Mouse (Mus musculus) adrenal gland, postnatal 10 days (tissue): Measurements from ENCODE around the gene Cd24a. TPM values are rescaled to one million over a fixed set of nuclear protein-coding genes. Genes with fewer than 3 reads are reported as not detected.

Source experiments
- DNase-seq: peaks from one replicate; pipeline ENCODE4 v3.0.0; 2021; ENCODE audit warnings: mixed read lengths
- total RNA-seq, 2 experiments: library from RNA; stranded (reverse); gene quantifications; 2 replicates each; pipeline ENCODE4 v1.2.3; 2021

Gene Cd24a
- total RNA-seq, 2 experiments from 2014 or later, result 59.7 to 91.7 TPM

DNA sequence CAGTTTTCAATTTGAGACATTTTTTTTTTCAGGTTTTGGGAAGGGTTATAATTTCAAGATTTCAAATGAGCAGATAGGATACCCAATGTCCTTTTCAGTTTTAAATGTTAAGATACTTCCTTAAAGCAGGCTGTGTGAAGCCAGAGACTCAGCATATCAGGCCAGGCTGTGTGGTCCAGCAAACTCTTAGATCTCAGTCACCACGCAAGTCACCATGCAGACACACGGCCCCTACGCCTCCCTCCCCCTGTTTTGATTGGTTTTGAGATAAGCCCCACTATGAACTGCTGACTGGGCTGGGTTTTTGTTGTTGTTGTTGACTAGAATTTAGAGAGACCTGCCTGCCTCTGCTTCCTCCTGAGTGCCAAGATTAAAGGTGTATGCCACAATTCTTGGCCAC, 3.2 kb downstream of the Cd24a start:
- DNase-seq, result no peak

DNA sequence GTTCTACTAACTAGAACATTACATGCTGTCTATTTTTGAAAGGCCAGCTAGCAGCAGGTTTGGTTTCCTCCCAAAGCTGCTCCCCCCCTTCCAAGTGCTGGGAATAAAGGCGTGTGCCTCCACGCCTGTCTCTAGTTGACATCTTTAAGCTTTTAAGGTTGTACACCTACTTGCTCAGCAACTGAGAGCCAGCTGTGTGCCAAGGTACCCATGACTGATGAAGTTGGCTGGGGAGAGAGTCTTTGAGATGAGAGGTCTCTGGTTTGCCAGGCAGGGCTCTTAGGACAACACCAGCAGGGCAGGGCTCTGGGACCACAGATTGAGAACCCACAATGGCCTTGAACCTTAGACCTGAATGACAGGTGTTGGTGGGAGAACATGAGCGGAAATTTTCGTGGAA, 6.5 kb downstream of the Cd24a start:
- no peak for DNase-seq

DNA sequence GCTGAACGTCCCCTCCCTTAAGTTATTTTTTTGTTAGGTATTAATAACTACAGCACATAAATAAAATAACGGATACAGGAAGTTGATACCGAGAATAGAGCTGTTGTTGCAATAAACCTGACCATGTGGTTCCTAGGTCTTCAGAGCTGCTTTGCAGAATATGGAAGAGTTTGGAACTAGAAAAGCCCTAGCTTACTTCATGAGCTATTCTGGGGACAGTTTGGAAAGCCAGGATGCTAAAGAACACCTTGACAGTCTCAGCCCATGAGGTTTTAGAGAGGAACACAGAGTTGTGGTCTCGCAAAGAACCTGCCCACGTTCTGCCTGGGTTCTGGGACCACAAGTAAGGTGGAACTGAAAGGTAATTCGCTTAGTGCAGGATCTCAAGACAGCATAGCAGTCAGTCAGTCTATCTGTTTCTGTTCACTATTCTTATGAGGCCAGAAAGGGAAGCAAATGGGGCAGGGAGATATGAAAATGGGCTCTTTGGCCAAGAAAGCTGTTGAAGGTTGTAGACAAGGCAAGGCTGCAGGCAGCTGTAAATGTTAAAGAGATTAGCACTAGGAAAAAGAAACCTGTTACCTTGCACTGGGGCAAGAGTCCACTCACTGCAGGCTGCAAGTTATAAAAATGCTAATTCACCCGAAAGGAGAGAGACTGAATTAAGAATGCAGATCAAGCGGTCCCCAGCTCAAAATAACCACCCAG, 10.5 kb downstream of the Cd24a start:
- no peak for DNase-seq

DNA sequence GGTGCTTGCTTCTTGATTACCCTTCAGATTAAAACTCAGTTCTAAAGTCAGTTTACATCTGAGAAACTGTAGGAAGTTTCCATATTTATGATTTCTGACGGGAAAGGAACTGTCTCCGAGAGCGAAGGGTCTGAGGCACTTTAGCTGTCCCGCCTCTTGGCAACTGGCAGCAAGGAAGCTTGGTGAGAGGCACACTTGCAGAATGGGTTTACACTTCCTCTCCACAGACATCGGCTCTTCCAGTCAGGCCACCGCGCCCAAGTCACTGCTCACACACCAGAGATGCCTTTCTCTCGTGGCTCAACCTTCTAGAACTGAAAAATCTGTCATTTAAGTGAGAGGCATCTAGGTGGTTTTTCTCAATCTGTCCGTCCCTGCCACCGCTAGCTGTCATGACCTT, 13.4 kb downstream of the Cd24a start:
- no peak for DNase-seq

DNA sequence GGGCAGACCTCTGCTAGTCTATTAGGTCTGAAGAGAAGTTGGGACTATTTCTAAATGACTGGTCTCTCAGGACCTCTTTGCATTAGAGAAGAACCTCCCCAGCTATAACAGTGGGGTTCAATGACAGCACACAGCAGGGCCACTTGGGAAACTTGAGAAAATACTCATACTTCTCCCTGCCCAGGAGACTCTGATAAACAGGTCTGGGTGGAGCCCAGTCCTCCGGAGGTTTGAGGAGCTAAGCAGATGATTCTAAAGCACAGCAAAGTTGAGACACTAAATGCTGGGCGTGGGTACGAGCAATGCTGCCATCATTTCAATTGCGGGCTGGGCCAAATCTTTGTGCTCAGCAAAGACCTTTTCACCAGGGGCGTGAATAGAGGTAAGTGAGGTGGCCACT, 15.1 kb downstream of the Cd24a start:
- no peak for DNase-seq

DNA sequence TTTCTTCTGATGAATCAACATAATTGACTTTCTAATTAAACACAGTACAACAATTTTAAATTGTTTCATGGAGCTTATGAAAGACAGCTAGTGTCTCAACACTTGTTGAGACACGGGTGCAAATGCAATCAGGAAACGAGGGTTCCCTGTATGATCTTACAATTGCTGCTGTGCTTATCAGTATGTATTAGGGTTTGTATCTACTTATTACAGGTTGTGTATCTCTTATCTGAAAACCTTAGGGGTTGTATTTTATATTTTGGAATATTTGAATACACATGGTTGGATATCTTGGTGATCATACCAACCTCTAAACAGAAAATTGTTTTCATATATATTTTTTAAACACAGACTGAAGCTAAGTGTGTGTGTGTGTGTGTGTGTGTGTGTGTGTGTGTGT, 16.1 kb downstream of the Cd24a start:
- DNase-seq, result no peak

DNA sequence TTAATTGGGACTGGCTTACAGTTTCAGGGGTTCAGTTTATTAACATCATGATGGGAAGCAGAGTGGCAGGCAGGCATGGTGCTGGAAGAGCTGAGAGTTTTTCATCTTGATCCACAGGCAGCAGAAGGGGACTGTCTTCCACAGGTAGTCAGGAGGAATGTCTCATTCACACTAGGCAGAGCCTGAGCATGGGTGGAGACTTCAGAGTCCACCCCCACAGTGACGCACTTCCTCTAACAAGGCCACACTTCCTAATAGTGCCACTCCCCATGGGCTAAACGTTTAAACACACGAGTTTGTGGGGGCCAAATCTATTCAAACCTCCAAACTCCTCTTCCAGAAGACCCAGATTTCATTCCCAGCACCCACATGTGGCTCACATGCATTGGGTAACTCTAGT, 16.8 kb downstream of the Cd24a start:
- no peak for DNase-seq

DNA sequence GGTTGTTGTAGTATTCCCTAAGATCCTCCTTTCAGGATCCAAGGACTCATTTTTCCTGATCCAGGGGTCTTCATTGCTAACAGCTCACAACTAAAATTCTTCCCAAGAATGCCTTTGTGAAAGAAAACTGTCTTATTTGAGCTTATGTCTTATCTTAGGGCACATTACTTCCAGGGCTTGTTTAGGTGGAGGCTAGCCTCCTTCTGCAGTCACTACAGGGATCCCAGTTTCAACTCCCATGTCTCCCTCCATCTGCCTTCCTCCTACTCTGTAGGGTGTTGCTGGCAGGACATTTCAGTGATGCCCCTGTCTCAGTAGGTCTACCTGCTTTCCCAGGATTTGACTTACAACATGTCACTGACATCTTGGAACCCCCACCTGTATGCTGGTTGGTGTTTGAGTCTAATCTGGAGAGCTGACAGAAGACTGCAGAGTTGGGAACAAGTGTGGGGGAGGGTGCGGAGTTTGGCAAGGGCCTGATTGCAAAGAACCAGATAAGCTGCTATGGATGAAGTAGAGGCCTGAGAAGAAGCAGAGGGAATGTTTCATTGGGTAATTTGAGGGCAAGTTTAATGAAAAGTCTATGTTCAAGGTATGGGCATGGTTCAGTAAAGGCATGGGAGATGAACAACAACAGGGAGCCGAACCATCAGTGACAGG, 20.1 kb downstream of the Cd24a start:
- no peak for DNase-seq

DNA sequence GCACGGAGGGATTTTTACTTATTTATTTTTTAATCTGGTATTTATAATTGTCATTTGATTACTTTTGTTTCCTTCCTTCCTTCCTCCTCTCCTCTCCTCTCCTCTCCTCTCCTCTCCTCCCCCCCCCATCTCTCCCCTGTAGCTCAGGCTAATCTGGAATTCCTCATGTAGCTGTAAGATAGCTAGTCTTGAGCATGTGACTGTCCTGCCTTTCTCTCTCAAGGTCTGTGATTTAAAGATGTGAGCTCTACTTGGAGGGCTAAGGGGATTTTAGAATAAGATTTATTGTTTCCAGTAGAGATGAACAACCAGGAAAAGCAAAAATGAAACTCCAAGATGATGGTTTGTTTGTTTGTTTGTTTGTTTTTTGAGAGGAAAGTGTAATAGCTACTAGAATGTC, 23.0 kb downstream of the Cd24a start:
- DNase-seq, result no peak

DNA sequence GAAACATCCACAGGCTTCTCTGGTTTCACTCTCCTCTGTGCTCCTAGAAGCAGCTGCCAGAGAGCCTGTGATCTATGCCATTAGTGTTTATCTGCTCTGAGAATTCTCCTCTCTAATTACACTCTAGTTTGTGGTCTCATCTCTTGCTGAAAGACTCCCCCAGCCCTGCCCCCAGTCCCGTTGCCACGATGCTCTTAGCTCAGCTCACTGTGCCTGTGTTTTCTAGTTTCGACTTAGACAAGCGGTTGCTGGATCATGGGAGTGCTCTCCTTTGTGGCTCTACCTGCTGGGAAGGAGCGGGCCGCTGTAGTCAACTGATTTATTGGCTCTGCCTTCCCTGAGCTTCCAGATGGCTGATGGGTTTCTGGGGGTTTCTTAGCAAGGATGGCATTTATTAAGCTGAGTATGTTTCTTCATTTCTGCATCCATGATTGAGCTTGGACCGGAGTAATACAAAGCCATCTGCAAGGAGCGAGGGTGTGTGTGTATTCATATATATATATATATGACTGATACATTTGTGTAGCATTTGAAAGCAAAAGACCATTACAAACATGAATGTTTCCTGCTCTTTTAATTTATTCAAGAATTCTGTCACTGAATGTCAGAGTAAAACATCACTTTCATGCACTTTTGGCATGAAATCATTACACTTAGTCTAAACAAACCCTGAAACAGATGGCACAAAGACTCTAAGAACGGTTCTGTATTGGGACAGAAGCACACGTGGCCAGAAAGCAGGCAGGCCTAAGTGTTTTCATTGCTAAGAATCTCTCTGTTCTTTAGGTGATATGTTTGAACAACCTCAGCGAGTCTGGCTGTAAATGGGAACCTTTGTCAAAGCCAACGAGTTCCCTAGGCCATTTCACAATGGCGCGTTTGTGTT, 23.7 kb downstream of the Cd24a start:
- no peak for DNase-seq

DNA sequence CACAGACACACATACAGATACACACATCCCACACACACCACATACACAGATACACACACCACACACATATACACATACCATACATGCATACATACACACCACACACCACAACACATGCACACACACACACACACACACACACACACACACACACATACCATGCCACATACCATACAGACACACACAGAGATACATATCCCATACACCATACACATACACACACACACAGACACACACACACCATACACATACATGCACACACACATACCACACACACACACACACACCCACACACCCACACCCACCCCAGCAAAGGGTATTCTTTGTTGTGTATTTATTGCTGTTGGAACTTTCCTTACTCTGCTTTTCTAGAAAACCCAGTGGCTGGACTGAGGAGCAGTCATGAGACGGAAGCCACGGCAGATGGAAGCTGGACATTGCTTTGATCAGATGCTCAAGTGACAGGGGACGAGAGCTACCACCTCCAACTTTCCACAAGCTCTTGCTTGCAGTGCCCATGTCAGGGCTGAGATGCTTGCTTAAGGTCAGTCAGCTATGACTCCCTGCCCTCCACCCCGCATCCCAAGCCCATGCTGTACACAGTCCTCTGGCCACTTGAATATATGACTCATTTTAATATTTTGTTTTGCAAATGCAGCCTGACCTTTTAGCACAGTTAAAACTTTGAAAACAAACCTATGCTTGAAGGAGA, 26.0 kb downstream of the Cd24a start:
- no peak for DNase-seq

DNA sequence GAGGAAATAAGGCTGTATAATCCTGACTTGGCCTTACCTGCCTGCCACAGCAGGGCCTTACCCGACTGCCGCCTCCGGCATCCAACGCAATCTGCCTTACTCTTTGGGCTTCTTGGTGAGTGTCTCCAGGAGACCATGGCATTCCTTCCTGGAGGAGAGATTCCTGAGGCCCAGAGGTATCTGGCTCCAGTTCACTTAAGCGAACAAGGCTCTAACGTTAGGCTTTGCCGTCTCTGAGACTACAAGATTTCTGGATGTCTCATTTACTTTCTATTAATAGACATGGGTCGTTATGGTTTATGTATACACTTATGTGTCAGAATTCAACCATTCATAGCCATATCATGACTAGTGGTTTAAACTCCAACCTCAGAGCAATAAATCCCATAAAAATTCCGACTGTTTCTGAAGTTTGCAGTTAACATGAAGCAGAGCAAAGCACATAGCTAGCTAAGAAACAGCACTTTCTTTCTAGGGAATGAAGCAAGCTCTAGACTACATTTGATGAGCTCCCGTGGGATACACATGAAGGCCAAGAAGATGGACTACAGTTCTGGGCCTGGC, 26.7 kb downstream of the Cd24a start:
- DNase-seq, result no peak

DNA sequence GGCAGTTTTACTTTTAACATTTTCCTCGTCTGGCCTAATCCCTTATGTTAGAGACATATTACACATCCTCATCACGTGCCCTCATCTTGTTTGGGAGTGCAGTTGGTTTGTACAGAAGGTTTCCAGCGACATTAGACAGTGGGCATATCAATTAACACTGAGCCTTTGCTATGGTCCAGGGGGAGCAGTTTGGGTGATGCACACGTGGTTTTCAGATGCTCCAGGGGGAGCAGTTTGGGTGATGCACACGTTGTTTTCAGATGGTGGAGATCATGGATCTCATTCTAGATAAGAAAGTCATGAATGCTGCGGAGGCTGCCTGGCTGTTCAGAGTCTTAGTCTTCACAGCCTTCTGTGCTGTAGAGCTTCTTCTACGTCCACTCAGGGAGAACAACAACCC, 27.8 kb downstream of the Cd24a start:
- no peak for DNase-seq

DNA sequence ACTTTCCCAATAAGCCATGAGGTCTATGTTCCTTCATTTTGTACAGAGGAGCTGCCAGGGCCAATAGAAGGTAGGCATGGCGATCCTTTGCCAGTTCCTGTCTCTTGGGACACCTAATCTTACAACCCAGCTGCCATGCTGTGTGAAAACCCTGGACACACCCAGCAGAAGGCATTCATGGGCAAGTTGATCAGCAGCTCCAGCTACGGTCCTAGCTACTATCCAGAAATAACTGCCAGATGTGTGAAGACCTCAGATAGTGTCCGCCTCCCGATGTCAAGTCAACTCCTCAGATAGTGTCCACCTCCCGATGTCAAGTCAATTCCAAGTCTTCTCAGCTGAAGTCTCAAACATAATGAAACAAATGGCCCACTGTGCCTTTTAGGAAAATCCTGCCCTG, 31.4 kb downstream of the Cd24a start:
- DNase-seq, result no peak

DNA sequence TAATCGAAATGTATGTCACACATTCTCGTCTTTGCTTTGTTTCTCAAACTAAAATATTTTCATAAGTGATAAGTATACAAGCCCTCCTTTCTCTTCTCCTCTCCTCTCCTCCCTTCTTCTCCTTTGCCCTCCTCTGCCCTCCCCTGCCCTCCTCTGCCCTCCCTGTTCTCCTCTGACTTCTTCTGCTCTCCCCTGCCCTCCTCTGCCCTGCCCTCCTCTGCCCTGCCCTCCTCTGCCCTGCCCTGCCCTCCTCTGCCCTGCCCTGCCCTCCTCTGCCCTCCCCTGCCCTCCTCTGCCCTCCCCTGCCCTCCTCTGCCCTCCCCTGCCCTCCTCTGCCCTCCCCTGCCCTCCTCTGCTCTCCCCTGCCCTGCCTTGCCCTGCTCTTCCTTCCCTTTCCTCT, 31.9 kb downstream of the Cd24a start:
- no peak for DNase-seq

DNA sequence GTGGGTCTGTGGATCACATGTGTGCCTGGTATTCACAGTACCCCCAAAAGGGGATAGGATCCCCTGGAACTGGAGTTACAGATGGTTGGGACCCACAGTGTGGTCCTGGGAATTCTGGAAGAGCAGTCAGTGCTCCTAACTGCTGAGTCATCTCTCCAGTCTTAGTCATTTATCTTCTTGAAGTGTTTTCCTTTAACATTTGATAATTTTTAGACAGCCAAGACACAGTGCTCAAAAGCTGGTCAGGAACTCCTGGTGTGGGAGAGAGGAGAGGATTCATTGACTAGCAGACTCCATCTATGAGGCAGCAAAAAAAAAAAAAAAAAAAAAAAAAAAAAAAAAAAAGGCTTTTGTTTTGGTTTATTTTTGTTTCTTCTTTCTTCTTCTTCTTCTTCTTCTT, 33.0 kb downstream of the Cd24a start:
- no peak for DNase-seq

DNA sequence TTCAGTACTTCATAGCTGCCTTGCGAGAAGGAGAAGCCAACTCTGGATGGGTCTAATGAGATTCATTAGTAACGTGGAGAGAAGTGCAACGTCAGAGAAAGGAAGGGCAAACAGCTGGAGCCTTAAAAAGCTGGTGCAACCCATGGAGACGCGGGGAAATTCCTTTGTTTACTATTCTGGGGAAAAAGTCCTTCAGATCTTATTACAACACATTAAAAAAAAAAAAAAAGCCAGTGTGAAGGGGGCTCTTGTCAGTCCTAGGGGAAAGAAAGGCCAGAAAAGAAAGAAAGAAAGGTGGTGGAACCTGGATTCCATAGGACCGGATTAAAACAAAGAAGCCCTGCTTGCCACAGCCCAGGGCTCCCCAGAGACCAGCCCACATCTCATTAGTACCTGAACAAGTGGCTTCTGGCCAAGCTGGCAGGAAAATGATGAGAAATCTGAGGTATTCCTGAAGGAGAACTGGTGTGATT, 41.0 kb downstream of the Cd24a start:
- no peak for DNase-seq

DNA sequence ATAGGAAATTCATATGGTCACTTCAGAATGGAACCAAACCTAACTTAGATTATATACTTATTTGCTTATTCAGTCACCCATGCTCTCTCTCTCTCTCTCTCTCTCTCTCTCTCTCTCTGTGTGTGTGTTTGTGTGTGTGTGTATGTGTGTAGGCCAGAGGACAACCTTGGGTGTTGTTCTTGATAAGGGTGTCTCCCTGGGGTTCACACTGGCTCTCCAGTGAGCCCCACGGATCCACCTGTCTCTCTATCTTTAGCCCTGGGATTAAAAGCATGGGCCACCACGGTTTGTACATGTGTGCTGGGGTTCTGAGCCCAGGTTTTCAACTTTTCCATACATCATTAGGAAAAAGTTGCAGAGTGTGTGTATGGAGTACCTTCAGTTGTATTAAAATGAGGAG, 41.9 kb downstream of the Cd24a start:
- no peak for DNase-seq

DNA sequence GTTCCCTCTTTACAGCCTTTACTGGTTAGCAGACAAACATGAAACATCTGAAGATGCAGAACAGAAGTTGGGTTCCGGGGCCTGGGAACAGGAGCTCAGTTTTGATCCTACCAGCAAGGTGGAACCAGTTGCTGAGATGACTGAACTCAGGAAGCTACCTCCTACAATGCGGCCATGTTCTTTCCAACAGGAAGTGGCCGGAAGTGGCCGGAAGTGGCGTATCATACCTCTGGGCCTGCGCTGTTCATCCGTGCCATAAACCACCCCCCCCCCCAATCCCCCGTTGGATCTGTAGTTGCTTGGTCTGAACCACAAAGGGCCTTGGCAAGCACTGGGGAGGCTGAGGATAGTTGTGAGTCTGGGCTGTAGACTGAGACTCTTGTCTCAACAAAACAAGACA, 45.4 kb downstream of the Cd24a start:
- DNase-seq, result no peak

DNA sequence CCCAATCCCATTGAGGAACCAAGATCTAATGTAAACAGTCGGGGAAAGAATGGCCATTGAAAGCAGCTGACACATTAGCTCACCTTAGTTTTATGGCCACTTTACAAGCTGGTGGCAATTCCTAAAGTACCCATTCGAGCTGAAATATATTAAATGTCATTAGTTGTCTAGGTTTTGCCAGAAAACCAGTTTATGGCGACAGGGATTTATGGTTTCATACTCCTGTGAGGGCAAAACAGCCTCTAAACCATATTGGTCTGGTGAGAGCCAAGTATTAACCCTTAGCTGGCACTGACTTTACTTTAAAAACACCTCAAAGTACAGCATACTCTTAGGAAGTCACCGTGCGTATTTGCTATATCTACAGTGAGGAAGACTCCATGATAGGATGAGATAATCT, 46.3 kb downstream of the Cd24a start:
- no peak for DNase-seq

DNA sequence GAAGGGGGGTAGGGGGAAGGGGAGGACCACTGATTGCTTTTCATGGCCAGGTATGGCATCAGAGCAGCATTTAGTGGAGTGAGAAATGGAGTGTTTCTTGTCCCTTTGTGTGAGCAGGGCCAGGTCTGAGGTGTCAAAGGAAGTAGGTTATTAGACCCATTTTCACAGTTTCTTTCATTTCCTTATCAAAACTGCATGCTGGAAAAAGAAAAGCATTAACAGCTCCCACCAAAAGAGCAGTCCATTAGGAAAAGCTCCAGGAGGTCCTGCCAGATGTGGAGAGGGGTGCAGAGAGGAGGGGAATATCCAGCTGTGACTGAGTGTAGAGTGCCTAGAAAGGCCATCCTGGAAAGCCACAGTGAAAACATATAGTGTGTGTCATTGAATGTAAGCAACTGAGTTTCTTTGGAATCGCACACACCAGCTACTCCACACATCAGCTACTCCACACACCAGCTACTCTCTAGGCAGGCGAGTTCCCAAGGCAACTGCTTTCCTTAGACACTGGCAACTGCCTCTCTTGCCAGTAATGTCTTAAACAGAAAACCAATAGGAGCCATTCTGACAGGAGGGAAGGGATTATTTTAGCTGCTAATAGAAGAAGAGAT, 46.8 kb downstream of the Cd24a start:
- DNase-seq, result no peak

DNA sequence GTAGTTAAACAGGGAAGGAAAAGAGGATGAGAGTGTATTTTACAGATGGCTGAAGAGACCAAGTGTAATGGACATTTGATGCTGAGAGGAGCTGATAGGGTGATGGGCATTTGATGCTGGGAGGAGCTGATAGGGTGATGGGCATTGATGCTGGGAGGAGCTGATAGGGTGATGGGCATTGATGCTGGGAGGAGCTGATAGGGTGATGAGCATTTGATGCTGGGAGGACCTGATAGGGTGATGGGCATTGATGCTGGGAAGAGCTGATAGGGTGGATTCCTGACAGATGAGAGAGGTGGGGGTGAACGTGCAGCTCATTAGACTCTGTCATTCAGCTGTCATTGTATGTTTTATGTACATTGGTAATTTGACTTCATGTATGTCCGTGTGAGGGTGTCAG, 47.5 kb downstream of the Cd24a start:
- DNase-seq, result no peak
